8 mouse cellular contexts compared by ENCODE assay signal in genomic region chr1:97768906-97769293, GRCm38 (mm10). TPM values are rescaled to one million over a fixed set of nuclear protein-coding genes. Genes with fewer than 3 reads are reported as not detected.
A peak's percentile ranks its signal among the peaks of the same experiment; 100 is the strongest.
DNase-seq lines count a peak whose midpoint lies in the region; ATAC-seq and TF ChIP-seq lines count a peak whose summit lies in the region.

No protein-coding gene starts in this region.

- peaks cover 18% of the 10 kb centered on the region for H3K4me1 ChIP-seq in kidney, embryonic 15.5 days
- H3K4me1 ChIP-seq in bone marrow macrophage, adult 2 months (ENCODE audit: control insufficient read depth, insufficient read depth, low read length), result peaks cover 10% of the 10 kb centered on the region
- H3K4me1 ChIP-seq in hindbrain, postnatal 0 days (ENCODE audit: insufficient read depth, low read length), result 0 out of 2 replicates have a peak, but pooled peaks cover 6% of the 10 kb centered on the region
- peaks cover 24% of the 10 kb centered on the region for H3K4me1 ChIP-seq in midbrain, embryonic 14.5 days (ENCODE audit: control insufficient read depth, insufficient read depth, low read length)

- no peak for TF ChIP-seq POLR2A in bone marrow macrophage, adult 2 months (IDR thresholded peaks at IDR 0.05; ENCODE audit: borderline replicate concordance, low read depth, low read length)

- H3K36me3 ChIP-seq in kidney, embryonic 15.5 days, result no peaks in the 10 kb centered on the region
- H3K36me3 ChIP-seq in hindbrain, postnatal 0 days (ENCODE audit: insufficient read depth, low read length), result no peaks in the 10 kb centered on the region
- H3K36me3 ChIP-seq in midbrain, embryonic 14.5 days (ENCODE audit: control insufficient read depth, insufficient read depth, low read length), result no peaks in the 10 kb centered on the region

- WGBS in kidney, embryonic 15.5 days, result 13% methylated on average over 7 of the region's 7 CpGs
- WGBS in hindbrain, postnatal 0 days, result 12% methylated on average over 7 of the region's 7 CpGs
- 16% methylated on average over 7 of the region's 7 CpGs for WGBS in midbrain, embryonic 14.5 days

- H3K27ac ChIP-seq in kidney, embryonic 15.5 days, result peak overlapping the region; percentile 93
- H3K27ac ChIP-seq in bone marrow macrophage, adult 2 months (ENCODE audit: insufficient read depth, low read depth, low read length), result peak overlapping the region; percentile 60
- peak overlapping the region; percentile 90; the same call in 1 of the 2 replicates for H3K27ac ChIP-seq in hindbrain, postnatal 0 days
- peak overlapping the region; percentile 91 for H3K27ac ChIP-seq in midbrain, embryonic 14.5 days (replicated peaks; ENCODE audit: low read depth, low read length)

- peak overlapping the region; percentile 98 for H3K4me3 ChIP-seq in kidney, embryonic 15.5 days (replicated peaks)
- peak overlapping the region; percentile 89 for H3K4me3 ChIP-seq in bone marrow macrophage, adult 2 months (ENCODE audit: insufficient read depth, low read length)
- H3K4me3 ChIP-seq in hindbrain, postnatal 0 days (ENCODE audit: low read length), result peak overlapping the region; percentile 98
- H3K4me3 ChIP-seq in midbrain, embryonic 14.5 days (replicated peaks; ENCODE audit: low read depth, low read length), result peak overlapping the region; percentile 88

- H3K9ac ChIP-seq in kidney, embryonic 15.5 days, result peak overlapping the region; percentile 89
- H3K9ac ChIP-seq in hindbrain, postnatal 0 days (replicated peaks; ENCODE audit: low read length), result peak overlapping the region; percentile 88
- peak overlapping the region; percentile 91 for H3K9ac ChIP-seq in midbrain, embryonic 14.5 days (replicated peaks; ENCODE audit: low read length)

- ATAC-seq in kidney, embryonic 15.5 days (replicated peaks; ENCODE audit: low FRiP score), result 0 out of 2 replicates have a peak, but pooled peaks have one; percentile 1
- ATAC-seq in hindbrain, postnatal 0 days, result no peak
- no peak for ATAC-seq in midbrain, embryonic 14.5 days (ENCODE audit: low FRiP score, low TSS enrichment)

- peak overlapping the region; percentile 69 for H3K4me2 ChIP-seq in kidney, embryonic 15.5 days
- H3K4me2 ChIP-seq in hindbrain, postnatal 0 days (ENCODE audit: low read depth, low read length), result peak overlapping the region; percentile 72
- peak overlapping the region; percentile 62 for H3K4me2 ChIP-seq in midbrain, embryonic 14.5 days (ENCODE audit: low read length)

- H3K9me3 ChIP-seq in kidney, embryonic 15.5 days (replicated peaks), result no peaks in the 10 kb centered on the region
- no peaks in the 10 kb centered on the region for H3K9me3 ChIP-seq in hindbrain, postnatal 0 days (ENCODE audit: low read length)
- no peaks in the 10 kb centered on the region for H3K9me3 ChIP-seq in midbrain, embryonic 14.5 days (ENCODE audit: control insufficient read depth, low read length)

- no peaks in the 10 kb centered on the region for H3K27me3 ChIP-seq in kidney, embryonic 15.5 days
- H3K27me3 ChIP-seq in hindbrain, postnatal 0 days (ENCODE audit: insufficient read depth, low read length), result no peaks in the 10 kb centered on the region
- no peaks in the 10 kb centered on the region for H3K27me3 ChIP-seq in midbrain, embryonic 14.5 days (ENCODE audit: control insufficient read depth, insufficient read depth, low read length)

- TF ChIP-seq CTCF in bone marrow macrophage, adult 2 months (IDR thresholded peaks at IDR 0.05; ENCODE audit: low read depth, low read length), result no peak
- no peak for TF ChIP-seq CTCF in hindbrain, postnatal 0 days (IDR thresholded peaks at IDR 0.05; ENCODE audit: low read depth)

- no peak for DNase-seq in kidney, adult 11 months
- no peak for DNase-seq in hindbrain, postnatal 0 days (ENCODE audit: low spot score)
- no peak for DNase-seq in midbrain, embryonic 14.5 days
- no peak for DNase-seq in adrenal gland, adult 18-20 months (ENCODE audit: low spot score in 2 of 2)
- no peak for DNase-seq in urinary bladder, postnatal 25 days (ENCODE audit: low spot score)
- no peak for DNase-seq in T-cell, adult 2 months (ENCODE audit: low spot score)

RNA-seq across cellular contexts. Expression of gene Gin1, which starts 1.1 kb away (rescaled TPM):
- 19.3 and 21.3 TPM in 2 replicates for polyA plus RNA-seq in kidney, embryonic 15.5 days (2015; fragmentation: Nextera tagmentation; extraction: Ambion mirVana)
- 12.7 and 19.5 TPM in 2 replicates for polyA plus RNA-seq in bone marrow macrophage, adult 2 months (2012; ENCODE audit: insufficient read depth, insufficient read length, missing spikeins)
- total RNA-seq in hindbrain, postnatal 0 days (2014; rRNA removed), result 2.3 and 5.8 TPM in 2 replicates
- 11.6 and 18.2 TPM in 2 replicates for polyA plus RNA-seq in hindbrain, postnatal 0 days (2015; fragmentation: Nextera tagmentation; extraction: Ambion mirVana)
- 12.7 and 14.6 TPM in 2 replicates for polyA plus RNA-seq in midbrain, embryonic 14.5 days (2014; fragmentation: Nextera tagmentation; extraction: Ambion mirVana)
- 10 to 100 TPM in 1 of 2 experiments, 1 to 10 TPM in 1; 7.1 to 11.2 TPM for total RNA-seq in adrenal gland, adult 18-20 months (2021)

RNA-seq across cellular contexts. Expression of gene Ppip5k2, which starts 1.3 kb away (rescaled TPM):
- polyA plus RNA-seq in kidney, embryonic 15.5 days (2015; fragmentation: Nextera tagmentation; extraction: Ambion mirVana), result 33.4 and 33.7 TPM in 2 replicates
- 18.7 and 21.2 TPM in 2 replicates for polyA plus RNA-seq in bone marrow macrophage, adult 2 months (2012; ENCODE audit: insufficient read depth, insufficient read length, missing spikeins)
- 39.3 and 40.3 TPM in 2 replicates for total RNA-seq in hindbrain, postnatal 0 days (2014; rRNA removed)
- polyA plus RNA-seq in hindbrain, postnatal 0 days (2015; fragmentation: Nextera tagmentation; extraction: Ambion mirVana), result 29.4 and 30.8 TPM in 2 replicates
- polyA plus RNA-seq in midbrain, embryonic 14.5 days (2014; fragmentation: Nextera tagmentation; extraction: Ambion mirVana), result 64.1 and 83.0 TPM in 2 replicates
- 1 to 10 TPM; 7.9 to 10.0 TPM for total RNA-seq in adrenal gland, adult 18-20 months (2021)
